Mouse (Mus musculus) kidney, postnatal 25 days (tissue): ENCODE data around the gene Fbxl19.
A peak's percentile ranks its signal among the peaks of the same experiment; 100 is the strongest.

Source experiments
- DNase-seq, 2 experiments: peaks; one replicate each; pipeline ENCODE4 v3.0.0; 2021; ENCODE audit warnings: mixed read lengths in 2 of 2

Fbxl19 gene

DNA sequence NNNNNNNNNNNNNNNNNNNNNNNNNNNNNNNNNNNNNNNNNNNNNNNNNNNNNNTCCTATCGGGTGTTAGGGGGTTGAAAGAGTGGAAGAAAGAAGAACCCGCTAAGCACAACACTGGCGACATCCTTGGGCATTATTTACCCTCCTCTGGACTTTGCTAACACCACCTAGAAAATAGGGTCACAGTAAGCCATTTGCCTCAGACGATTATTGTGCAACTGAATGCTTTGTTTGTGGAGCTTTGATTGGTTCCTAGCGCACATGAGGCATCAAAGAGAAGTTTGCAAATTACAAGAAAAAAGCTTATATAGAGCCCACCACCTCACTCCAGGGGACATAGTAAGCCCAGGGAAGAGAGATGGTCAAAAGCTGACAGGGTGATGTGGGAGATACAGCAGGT lies 64.5 kb downstream of the Fbxl19 start:
- DNase-seq, result no peak

DNA sequence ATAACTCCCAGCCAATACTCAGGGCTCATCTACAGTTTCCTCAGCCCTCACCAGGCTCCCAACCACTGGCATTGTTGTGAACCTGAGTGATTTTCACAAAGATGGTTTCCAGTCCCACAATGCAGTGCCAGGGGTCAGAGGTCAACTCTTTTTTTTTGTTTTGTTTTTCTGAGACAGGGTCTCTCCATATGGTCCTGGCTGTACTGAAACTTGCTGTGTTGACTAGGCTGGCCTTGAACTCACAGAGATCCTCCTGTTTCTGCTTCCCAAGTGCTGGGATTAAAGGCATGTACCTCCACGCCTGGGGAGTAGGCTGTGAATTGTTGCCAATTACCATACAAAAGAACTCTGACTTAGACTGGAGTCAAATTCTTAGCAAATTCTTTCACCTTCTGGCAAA lies 65.5 kb downstream of the Fbxl19 start:
- no peak for DNase-seq

DNA sequence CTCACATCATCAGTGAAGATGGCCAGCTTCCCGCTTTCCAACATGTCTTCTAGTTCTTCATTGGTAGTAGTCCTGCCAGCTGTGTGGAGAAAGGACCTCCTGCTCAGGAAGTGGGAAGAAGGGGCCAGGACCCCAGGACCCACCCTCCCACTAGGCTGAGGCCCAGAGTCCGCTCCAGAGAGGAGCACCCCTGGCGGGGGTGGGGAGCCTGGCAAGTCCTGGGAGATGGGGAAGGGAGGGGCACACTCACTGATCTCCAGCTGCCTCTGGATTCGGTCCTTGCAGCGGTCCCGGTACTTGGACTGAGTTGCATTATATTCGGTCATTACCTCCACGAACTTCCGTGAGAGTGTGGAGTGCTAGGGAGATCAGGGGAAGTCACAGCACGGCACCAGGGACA lies 66.3 kb downstream of the Fbxl19 start:
- no peak for DNase-seq

- DNase-seq, result no peak
Observed at GRCm38 (mm10) chr7:127811240-127811639, 66.9 kb downstream of the Fbxl19 start.

DNA sequence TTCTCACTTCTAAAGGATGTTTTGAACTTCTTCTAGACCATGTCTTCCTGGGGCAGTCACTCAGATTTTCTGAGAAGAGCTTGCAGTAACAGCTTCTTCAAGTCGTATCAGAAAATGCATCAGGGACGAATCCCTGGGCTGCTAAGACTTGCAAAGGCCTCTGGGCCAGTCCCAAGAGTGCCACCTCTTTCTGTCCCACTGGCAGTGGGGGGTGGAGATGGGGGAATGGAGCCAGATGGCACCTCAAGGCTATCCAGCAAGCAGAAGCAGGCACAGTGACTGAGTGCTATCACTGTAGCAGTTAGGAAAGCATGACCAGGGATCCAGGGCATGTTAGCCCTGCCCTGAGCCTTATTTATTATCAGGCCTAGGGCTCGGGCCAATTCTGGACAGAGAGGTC lies 67.9 kb downstream of the Fbxl19 start:
- DNase-seq, result peak in 1 of 2 experiments; percentile 34

GRCm38 (mm10) chr7:127813821-127814220 lies 69.5 kb downstream of the Fbxl19 start:
- DNase-seq, result peak in 1 of 2 experiments; percentile 59

GRCm38 (mm10) chr7:127814241-127814921 lies 70.0 kb downstream of the Fbxl19 start:
- peak; percentile 61 to 78 for DNase-seq

GRCm38 (mm10) chr7:127815116-127815665 lies 70.8 kb downstream of the Fbxl19 start:
- DNase-seq, result no peak

GRCm38 (mm10) chr7:127815954-127816821 lies 71.8 kb downstream of the Fbxl19 start:
- peak; percentile 50 to 76 for DNase-seq

- DNase-seq, result no peak
Observed at GRCm38 (mm10) chr7:127817053-127817452, 72.7 kb downstream of the Fbxl19 start.

GRCm38 (mm10) chr7:127817776-127818175 lies 73.4 kb downstream of the Fbxl19 start:
- DNase-seq, result no peak
